Mouse (Mus musculus) naive thymus-derived CD4-positive, alpha-beta T cell, adult 2 months (primary cell): ENCODE measurements around the gene Chrna4.
A peak's percentile ranks its signal among the peaks of the same experiment; 100 is the strongest.

Experiments
- DNase-seq: peaks from one replicate; pipeline ENCODE4 v3.0.0-alpha.2; 2011; ENCODE audit warnings: low read depth

Chrna4 gene

GRCm38 (mm10) chr2:181043437-181043836 lies at the start of gene Chrna4:
Chrna4 (minus strand) TSS chr2:181043546.
- no peak for DNase-seq

- no peak for DNase-seq
Observed at GRCm38 (mm10) chr2:181090123-181090522, 46.8 kb upstream of the Chrna4 start.

- no peak for DNase-seq
Observed at GRCm38 (mm10) chr2:181084997-181085396, 41.7 kb upstream of the Chrna4 start.

- no peak for DNase-seq
Observed at GRCm38 (mm10) chr2:181083945-181084344, 40.6 kb upstream of the Chrna4 start.

GRCm38 (mm10) chr2:181080886-181081285 lies 37.5 kb upstream of the Chrna4 start:
- DNase-seq = no peak

- no peak for DNase-seq
Observed at GRCm38 (mm10) chr2:181079518-181079917, 36.2 kb upstream of the Chrna4 start.

- no peak for DNase-seq
Observed at GRCm38 (mm10) chr2:181078908-181079307, 35.6 kb upstream of the Chrna4 start.

- no peak for DNase-seq
Observed at GRCm38 (mm10) chr2:181075501-181075900, 32.2 kb upstream of the Chrna4 start.

GRCm38 (mm10) chr2:181072403-181072714 lies 29.0 kb upstream of the Chrna4 start:
- no peak for DNase-seq

- peak; percentile 77 for DNase-seq
Observed at GRCm38 (mm10) chr2:181071706-181072402, 28.5 kb upstream of the Chrna4 start.

GRCm38 (mm10) chr2:181070136-181070535 lies 26.8 kb upstream of the Chrna4 start:
- DNase-seq = no peak

- no peak for DNase-seq
Observed at GRCm38 (mm10) chr2:181068499-181068898, 25.2 kb upstream of the Chrna4 start.

- no peak for DNase-seq
Observed at GRCm38 (mm10) chr2:181065827-181066226, 22.5 kb upstream of the Chrna4 start.

- DNase-seq = peak; percentile 62
Observed at GRCm38 (mm10) chr2:181060127-181060526, 16.8 kb upstream of the Chrna4 start.

GRCm38 (mm10) chr2:181058193-181058592 lies 14.8 kb upstream of the Chrna4 start:
- DNase-seq = no peak

GRCm38 (mm10) chr2:181057341-181057740 lies 14.0 kb upstream of the Chrna4 start:
- DNase-seq = no peak

- no peak for DNase-seq
Observed at GRCm38 (mm10) chr2:181052171-181052570, 8.8 kb upstream of the Chrna4 start.

- no peak for DNase-seq
Observed at GRCm38 (mm10) chr2:181048986-181049385, 5.6 kb upstream of the Chrna4 start.

- DNase-seq = no peak
Observed at GRCm38 (mm10) chr2:181048252-181048945, 5.1 kb upstream of the Chrna4 start.

- DNase-seq = no peak
Observed at GRCm38 (mm10) chr2:181044001-181044400, 655 bp upstream of the Chrna4 start.

GRCm38 (mm10) chr2:181042376-181042775 lies 970 bp downstream of the Chrna4 start:
- DNase-seq = no peak

- DNase-seq = no peak
Observed at GRCm38 (mm10) chr2:181041941-181042340, 1.4 kb downstream of the Chrna4 start.

GRCm38 (mm10) chr2:181039356-181039680 lies 4.0 kb downstream of the Chrna4 start:
- DNase-seq = no peak
